Mouse (Mus musculus): ENCODE data around the gene Retsat. TPM values are rescaled to one million over a fixed set of nuclear protein-coding genes. Genes with fewer than 3 reads are reported as not detected.

The Retsat gene
- polyA plus RNA-seq, 1 experiment from 2014 or later: 7.7 TPM

- WGBS: 65% methylated on average over 5 of the region's 5 CpGs
- H3K4me3 ChIP-seq (ENCODE audit: low read depth, low read length): no peak overlapping the region
- ATAC-seq (ENCODE audit: insufficient read depth, low FRiP score, low TSS enrichment): no peak
These were observed 35.4 kb upstream of the Retsat start for GRCm38 (mm10) chr6:72562894-72563293.

GRCm38 (mm10) chr6:72565506-72565905 lies 32.8 kb upstream of the Retsat start:
- Histone ChIP-seq H3K9me3 (ENCODE audit: control insufficient read depth, low read length) (no peaks in the 10 kb centered on the region), H3K36me3 (ENCODE audit: control insufficient read depth, insufficient read depth, low read length) (no peaks in the 10 kb centered on the region), H3K4me2 (ENCODE audit: low read depth) (no peak overlapping the region), H3K4me3 (ENCODE audit: low read depth, low read length) (no peak overlapping the region), H3K9ac (ENCODE audit: low read length) (no peak overlapping the region), H3K27me3 (ENCODE audit: control insufficient read depth, insufficient read depth, low read length) (no peaks in the 10 kb centered on the region), H3K27ac (ENCODE audit: low read depth, low read length) (no peak overlapping the region), H3K4me1 (ENCODE audit: control insufficient read depth, insufficient read depth, low read length) (no peaks in the 10 kb centered on the region)
- ATAC-seq (ENCODE audit: insufficient read depth, low FRiP score, low TSS enrichment) (0 out of 2 replicates have a peak, but pooled peaks have one; percentile 20), DNase-seq (ENCODE audit: low spot score) (no peak)
- WGBS: 83% methylated on average over 7 of the region's 7 CpGs

More at GRCm38 (mm10) chr6:72562894-72563293, 35.4 kb upstream of the Retsat start:
- no peak for DNase-seq (ENCODE audit: low spot score)
- H3K27ac ChIP-seq (ENCODE audit: low read depth, low read length): no peak overlapping the region
- no peak overlapping the region for H3K4me2 ChIP-seq (ENCODE audit: low read depth)
- H3K36me3 ChIP-seq (ENCODE audit: control insufficient read depth, insufficient read depth, low read length): no peaks in the 10 kb centered on the region
- H3K27me3 ChIP-seq (ENCODE audit: control insufficient read depth, insufficient read depth, low read length): no peaks in the 10 kb centered on the region
- H3K9me3 ChIP-seq (ENCODE audit: control insufficient read depth, low read length): no peaks in the 10 kb centered on the region
- no peak overlapping the region for H3K9ac ChIP-seq (ENCODE audit: low read length)
- no peaks in the 10 kb centered on the region for H3K4me1 ChIP-seq (ENCODE audit: control insufficient read depth, insufficient read depth, low read length)

GRCm38 (mm10) chr6:72566044-72566443 lies 32.2 kb upstream of the Retsat start:
- peak; percentile 74 for ATAC-seq (ENCODE audit: insufficient read depth, low FRiP score, low TSS enrichment)
- no peak overlapping the region for H3K4me3 ChIP-seq (ENCODE audit: low read depth, low read length)
- no peaks in the 10 kb centered on the region for H3K27me3 ChIP-seq (ENCODE audit: control insufficient read depth, insufficient read depth, low read length)
- no peak overlapping the region for H3K4me2 ChIP-seq (ENCODE audit: low read depth)
- no peaks in the 10 kb centered on the region for H3K4me1 ChIP-seq (ENCODE audit: control insufficient read depth, insufficient read depth, low read length)
- H3K27ac ChIP-seq (ENCODE audit: low read depth, low read length): no peak overlapping the region
- no peaks in the 10 kb centered on the region for H3K36me3 ChIP-seq (ENCODE audit: control insufficient read depth, insufficient read depth, low read length)
- DNase-seq (ENCODE audit: low spot score): peak; percentile 87
- WGBS: 4% methylated on average over 4 of the region's 4 CpGs
- H3K9ac ChIP-seq (ENCODE audit: low read length): no peak overlapping the region
- H3K9me3 ChIP-seq (ENCODE audit: control insufficient read depth, low read length): no peaks in the 10 kb centered on the region

GRCm38 (mm10) chr6:72567508-72567907 lies 30.8 kb upstream of the Retsat start:
- 87% methylated on average over 5 of the region's 5 CpGs for WGBS
- Histone ChIP-seq H3K4me3 (ENCODE audit: low read depth, low read length) (no peak overlapping the region), H3K4me2 (ENCODE audit: low read depth) (no peak overlapping the region), H3K9ac (ENCODE audit: low read length) (no peak overlapping the region), H3K27me3 (ENCODE audit: control insufficient read depth, insufficient read depth, low read length) (no peaks in the 10 kb centered on the region), H3K4me1 (ENCODE audit: control insufficient read depth, insufficient read depth, low read length) (no peaks in the 10 kb centered on the region), H3K9me3 (ENCODE audit: control insufficient read depth, low read length) (no peaks in the 10 kb centered on the region), H3K36me3 (ENCODE audit: control insufficient read depth, insufficient read depth, low read length) (no peaks in the 10 kb centered on the region), H3K27ac (ENCODE audit: low read depth, low read length) (no peak overlapping the region)
- no peak for DNase-seq (ENCODE audit: low spot score)
- ATAC-seq (ENCODE audit: insufficient read depth, low FRiP score, low TSS enrichment): no peak

GRCm38 (mm10) chr6:72568736-72569135 lies 29.5 kb upstream of the Retsat start:
- Histone ChIP-seq H3K4me1 (ENCODE audit: control insufficient read depth, insufficient read depth, low read length) (no peaks in the 10 kb centered on the region), H3K36me3 (ENCODE audit: control insufficient read depth, insufficient read depth, low read length) (no peaks in the 10 kb centered on the region), H3K9me3 (ENCODE audit: control insufficient read depth, low read length) (no peaks in the 10 kb centered on the region), H3K4me3 (ENCODE audit: low read depth, low read length) (no peak overlapping the region), H3K9ac (ENCODE audit: low read length) (no peak overlapping the region), H3K27ac (ENCODE audit: low read depth, low read length) (no peak overlapping the region), H3K27me3 (ENCODE audit: control insufficient read depth, insufficient read depth, low read length) (no peaks in the 10 kb centered on the region), H3K4me2 (ENCODE audit: low read depth) (no peak overlapping the region)
- ATAC-seq (ENCODE audit: insufficient read depth, low FRiP score, low TSS enrichment): no peak
- no peak for DNase-seq (ENCODE audit: low spot score)
- 94% methylated on average over 10 of the region's 10 CpGs for WGBS

- ATAC-seq (ENCODE audit: insufficient read depth, low FRiP score, low TSS enrichment) (no peak), DNase-seq (ENCODE audit: low spot score) (no peak)
- no peaks in the 10 kb centered on the region for H3K4me1 ChIP-seq (ENCODE audit: control insufficient read depth, insufficient read depth, low read length)
- no peak overlapping the region for H3K27ac ChIP-seq (ENCODE audit: low read depth, low read length)
- H3K4me2 ChIP-seq (ENCODE audit: low read depth): no peak overlapping the region
- H3K36me3 ChIP-seq (ENCODE audit: control insufficient read depth, insufficient read depth, low read length): no peaks in the 10 kb centered on the region
- no peaks in the 10 kb centered on the region for H3K27me3 ChIP-seq (ENCODE audit: control insufficient read depth, insufficient read depth, low read length)
- H3K9ac ChIP-seq (ENCODE audit: low read length): no peak overlapping the region
- 86% methylated on average over 10 of the region's 10 CpGs for WGBS
- H3K4me3 ChIP-seq (ENCODE audit: low read depth, low read length): no peak overlapping the region
- H3K9me3 ChIP-seq (ENCODE audit: control insufficient read depth, low read length): no peaks in the 10 kb centered on the region
These were observed 27.5 kb upstream of the Retsat start for GRCm38 (mm10) chr6:72570644-72571397.

- H3K36me3 ChIP-seq (ENCODE audit: control insufficient read depth, insufficient read depth, low read length): no peaks in the 10 kb centered on the region
- H3K4me1 ChIP-seq (ENCODE audit: control insufficient read depth, insufficient read depth, low read length): no peaks in the 10 kb centered on the region
- no peaks in the 10 kb centered on the region for H3K27me3 ChIP-seq (ENCODE audit: control insufficient read depth, insufficient read depth, low read length)
- no peak overlapping the region for H3K9ac ChIP-seq (ENCODE audit: low read length)
- no peak overlapping the region for H3K27ac ChIP-seq (ENCODE audit: low read depth, low read length)
- H3K4me3 ChIP-seq (ENCODE audit: low read depth, low read length): no peak overlapping the region
- no peak overlapping the region for H3K4me2 ChIP-seq (ENCODE audit: low read depth)
- ATAC-seq (ENCODE audit: insufficient read depth, low FRiP score, low TSS enrichment) (no peak), DNase-seq (ENCODE audit: low spot score) (no peak)
- H3K9me3 ChIP-seq (ENCODE audit: control insufficient read depth, low read length): no peaks in the 10 kb centered on the region
- WGBS: 51% methylated on average over 3 of the region's 3 CpGs
These were observed 26.4 kb upstream of the Retsat start for GRCm38 (mm10) chr6:72571826-72572225.

- DNase-seq (ENCODE audit: low spot score) (no peak), ATAC-seq (ENCODE audit: insufficient read depth, low FRiP score, low TSS enrichment) (no peak)
- H3K4me1 ChIP-seq (ENCODE audit: control insufficient read depth, insufficient read depth, low read length): no peaks in the 10 kb centered on the region
- no peak overlapping the region for H3K4me2 ChIP-seq (ENCODE audit: low read depth)
- no peak overlapping the region for H3K27ac ChIP-seq (ENCODE audit: low read depth, low read length)
- H3K9ac ChIP-seq (ENCODE audit: low read length): no peak overlapping the region; the same call in 1 of the 2 replicates
- no peak overlapping the region for H3K4me3 ChIP-seq (ENCODE audit: low read depth, low read length)
- WGBS: 91% methylated on average over 3 of the region's 3 CpGs
- H3K36me3 ChIP-seq (ENCODE audit: control insufficient read depth, insufficient read depth, low read length): no peaks in the 10 kb centered on the region
- H3K27me3 ChIP-seq (ENCODE audit: control insufficient read depth, insufficient read depth, low read length): no peaks in the 10 kb centered on the region
- no peaks in the 10 kb centered on the region for H3K9me3 ChIP-seq (ENCODE audit: control insufficient read depth, low read length)
These were observed 22.2 kb upstream of the Retsat start for GRCm38 (mm10) chr6:72576041-72576440.
